Mouse (Mus musculus): Measurements from ENCODE around the gene Rcvrn.

DNA sequence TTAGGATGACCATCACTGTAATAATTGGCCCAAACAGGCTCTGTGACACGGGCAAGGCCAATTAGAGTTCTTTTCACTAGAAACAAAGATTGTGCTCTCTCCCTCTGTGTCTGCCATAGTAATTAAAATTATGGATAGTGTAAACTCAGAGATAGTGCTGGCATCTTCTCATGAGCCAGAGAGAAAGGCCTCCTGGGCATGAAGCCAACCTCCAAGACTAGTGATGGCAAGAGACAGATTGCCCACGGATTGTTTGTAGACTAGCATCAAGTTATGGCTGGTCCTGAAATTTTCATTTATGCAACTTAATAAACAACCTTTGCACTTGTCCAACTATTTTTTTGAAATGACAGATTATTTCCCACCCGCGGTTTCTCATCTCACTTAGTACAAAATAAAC lies 17.9 kb downstream of the Rcvrn start:
- TF ChIP-seq POLR2A (IDR thresholded peaks at IDR 0.05; ENCODE audit: borderline replicate concordance, control insufficient read depth, low read depth, low read length) (no peak), CTCF (IDR thresholded peaks at IDR 0.05; ENCODE audit: control insufficient read depth, insufficient read depth, low read length) (no peak)
